Mouse (Mus musculus): ENCODE results near the gene Ttc39a.

DNA sequence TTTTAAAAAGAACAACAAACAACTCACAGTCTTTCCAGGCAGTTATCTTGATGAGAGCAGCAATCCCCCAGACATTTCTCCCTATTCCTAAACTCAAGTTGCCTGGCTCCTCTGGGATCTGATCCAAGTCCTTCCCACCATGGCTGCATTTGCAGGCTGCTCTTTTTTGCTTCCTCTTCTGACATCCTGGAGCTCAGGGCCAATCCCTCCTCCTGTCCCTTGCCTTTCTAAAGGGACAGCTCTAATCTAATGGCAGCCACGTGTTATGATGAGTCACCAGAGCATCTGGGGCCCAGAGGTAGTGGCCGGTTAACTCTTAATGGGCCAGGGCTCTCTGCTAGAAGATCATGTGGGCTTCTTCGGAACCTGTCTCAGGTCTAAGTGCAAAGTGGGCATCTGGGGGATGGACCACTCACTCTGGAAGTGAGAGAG lies 353 bp upstream of the Ttc39a start:
- TF ChIP-seq CTCF (IDR thresholded peaks at IDR 0.05; ENCODE audit: low read depth), result no peak
- TF ChIP-seq EP300 (IDR thresholded peaks at IDR 0.05; ENCODE audit: low read depth), result peak; percentile 87; the same call in 1 of the 2 replicates

Measured in heart, postnatal 0 days (tissue).